Mouse (Mus musculus): ENCODE measurements around the gene Zfp385a.

DNA sequence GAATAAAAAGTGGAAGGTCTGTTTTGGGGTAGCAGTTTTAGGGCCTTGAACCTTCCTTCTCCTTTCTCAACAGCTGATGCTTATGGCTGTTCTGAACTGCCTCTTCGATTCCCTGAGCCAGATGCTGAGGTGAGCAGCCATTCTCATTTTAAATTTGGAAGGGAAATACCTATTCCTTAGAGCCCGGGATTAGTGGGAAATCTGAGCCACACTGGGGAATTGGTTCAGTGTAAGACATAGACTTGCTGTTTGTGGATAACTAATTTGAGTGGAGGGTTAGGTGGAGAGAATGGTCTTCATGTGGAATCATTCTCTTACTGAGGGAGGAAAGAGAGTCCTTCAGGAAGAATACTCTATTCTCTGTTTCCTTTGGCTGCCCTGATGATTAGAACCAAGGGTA lies 45.2 kb downstream of the Zfp385a start:
- no peak for TF ChIP-seq CTCF (IDR thresholded peaks at IDR 0.05; ENCODE audit: borderline replicate concordance, insufficient read depth, low read length)
- TF ChIP-seq POLR2A (IDR thresholded peaks at IDR 0.05; ENCODE audit: low read depth, low read length), result no peak

All from embryonic fibroblast, embryonic 13.5 days (primary cell).